Mouse (Mus musculus) testis, adult 2 months (tissue): ENCODE results near the gene Grik5.

Experiments used
- CTCF ChIP-seq: fragments of 200-500 bp; IDR thresholded peaks from 2 replicates; pipeline ENCODE4 v1.5.1; 2012; ENCODE audit warnings: low read depth, mild to moderate bottlenecking, inconsistent platforms, low read length, moderate library complexity; ENCODE audit not compliant: control insufficient read depth, insufficient read depth, insufficient replicate concordance
- POLR2A ChIP-seq: fragments of 200-500 bp; IDR thresholded peaks from 2 replicates; pipeline ENCODE4 v1.6.1; 2012; ENCODE audit warnings: low read depth, mild to moderate bottlenecking, inconsistent platforms, low read length, moderate library complexity; ENCODE audit not compliant: control insufficient read depth

- 0 out of 2 replicates have a peak, but pooled peaks have one; percentile 8 for TF ChIP-seq CTCF
- TF ChIP-seq POLR2A = no peak
Measured at GRCm38 (mm10) chr7:25067338-25067737, 4.8 kb downstream of the Grik5 start.
